Mouse (Mus musculus) midbrain, postnatal 0 days (tissue): ENCODE results near the gene a. TPM values are rescaled to one million over a fixed set of nuclear protein-coding genes. Genes with fewer than 3 reads are reported as not detected.

Source experiments
- ATAC-seq: fragments of 200-750 bp; cut with Nextera tagmentation; 2 replicates; pipeline ENCODE4 v1.8.0; 2017; ENCODE audit warnings: moderate number of reproducible peaks, mild to moderate bottlenecking, moderate TSS enrichment, moderate library complexity; ENCODE audit not compliant: low FRiP score
- DNase-seq: peaks from one replicate; pipeline ENCODE4 v3.0.0-alpha.2; 2015; ENCODE audit warnings: low spot score
- H3K27ac ChIP-seq: fragments of 300-500 bp; sonication (generic); 2 replicates; pipeline ENCODE4 v1.5.1; 2014; ENCODE audit warnings: low read depth, mild to moderate bottlenecking, low read length, mixed read lengths
- H3K27me3 ChIP-seq: fragments of 300-500 bp; sonication (generic); 2 replicates; pipeline ENCODE4 v1.6.1; 2014; ENCODE audit warnings: low read length, control low read depth, mixed read lengths; ENCODE audit not compliant: insufficient read depth
- H3K36me3 ChIP-seq: fragments of 300-500 bp; sonication (generic); 2 replicates; pipeline ENCODE4 v1.6.1; 2014; ENCODE audit warnings: low read length, control low read depth, mixed read lengths; ENCODE audit not compliant: insufficient read depth
- H3K4me1 ChIP-seq: fragments of 300-500 bp; sonication (generic); 2 replicates; pipeline ENCODE4 v1.6.1; 2014; ENCODE audit warnings: mild to moderate bottlenecking, control low read depth, antibody characterized with exemption, low read length, mixed read lengths; ENCODE audit not compliant: insufficient read depth
- H3K4me2 ChIP-seq: fragments of 300-500 bp; sonication (generic); 2 replicates; pipeline ENCODE4 v1.6.1; 2014; ENCODE audit warnings: low read depth, mild to moderate bottlenecking, low read length, mixed read lengths; ENCODE audit not compliant: poor library complexity, severe bottlenecking
- H3K4me3 ChIP-seq: fragments of 300-500 bp; sonication (generic); 2 replicates; pipeline ENCODE4 v1.5.1; 2014; ENCODE audit warnings: low read depth, mild to moderate bottlenecking, low read length, moderate library complexity
- H3K9ac ChIP-seq: fragments of 300-500 bp; sonication (generic); replicated peaks from 2 replicates; pipeline ENCODE4 v1.6.1; 2014; ENCODE audit warnings: mild to moderate bottlenecking, low read length, moderate library complexity, mixed read lengths; ENCODE audit not compliant: poor library complexity, severe bottlenecking
- H3K9me3 ChIP-seq: fragments of 300-500 bp; sonication (generic); 2 replicates; pipeline ENCODE4 v1.6.1; 2016; ENCODE audit warnings: low read length, control low read depth
- CTCF ChIP-seq: IDR thresholded peaks from 2 replicates; pipeline ENCODE4 v1.5.1; 2016; ENCODE audit warnings: antibody characterized with exemption, mild to moderate bottlenecking
- WGBS: fragments of 180-500 bp; shearing (Covaris S2); extraction: QIAGEN DNeasy Blood & Tissue Kit; methylation state at CpG from one replicate; pipeline ENCODE4 v1.1.7; 2014; 5-methylcytosine and 5-hydroxymethylcytosine counted together
- polyA plus RNA-seq: library from polyadenylated mRNA; unstranded; fragments of >200 nt; fragmentation: Nextera tagmentation; extraction: Ambion mirVana; gene quantifications from 2 replicates; pipeline ENCODE4 v1.2.1, GENCODE M21; 2015
- total RNA-seq: library from RNA; depleted of rRNA; stranded (reverse); fragments of >200 nt; gene quantifications from 2 replicates; pipeline ENCODE4 v1.2.3, GENCODE M21; 2014

The a gene
- total and polyA plus RNA-seq, 2 experiments from 2014 or later, result 1.1 TPM; not detected in 1

GRCm38 (mm10) chr2:155057361-155057760 is 266.2 kb downstream of the a start:
- Histone ChIP-seq H3K27me3 (no peaks in the 10 kb centered on the region), H3K9ac (no peak overlapping the region), H3K36me3 (peaks cover 14% of the 10 kb centered on the region; the same call in 1 of the 2 replicates), H3K4me2 (no peak overlapping the region), H3K9me3 (no peaks in the 10 kb centered on the region), H3K4me3 (no peak overlapping the region), H3K27ac (no peak overlapping the region), H3K4me1 (no peaks in the 10 kb centered on the region)
- TF ChIP-seq CTCF, result no peak
- DNase-seq (no peak), ATAC-seq (no peak)
- 77% methylated on average over 1 of the region's 1 CpGs for WGBS

- Histone ChIP-seq H3K9ac (no peak overlapping the region), H3K27ac (no peak overlapping the region), H3K36me3 (peaks cover 21% of the 10 kb centered on the region), H3K4me2 (no peak overlapping the region), H3K27me3 (no peaks in the 10 kb centered on the region), H3K4me3 (no peak overlapping the region), H3K4me1 (0 out of 2 replicates have a peak, but pooled peaks cover 7% of the 10 kb centered on the region), H3K9me3 (no peaks in the 10 kb centered on the region)
- whole genome bisulfite sequencing, result 91% methylated on average over 9 of the region's 9 CpGs
- DNase-seq (no peak), ATAC-seq (no peak)
- no peak for TF ChIP-seq CTCF
These were observed 279.8 kb downstream of the a start for GRCm38 (mm10) chr2:155071027-155071426.

- WGBS, result 84% methylated on average over 8 of the region's 8 CpGs
- no peak overlapping the region for H3K27ac ChIP-seq
- H3K36me3 ChIP-seq, result 0 out of 2 replicates have a peak, but pooled peaks cover 10% of the 10 kb centered on the region
- ATAC-seq, result no peak
- H3K4me2 ChIP-seq, result no peak overlapping the region
- no peak for TF ChIP-seq CTCF
- no peak overlapping the region for H3K4me3 ChIP-seq
- DNase-seq, result no peak
- H3K9ac ChIP-seq, result no peak overlapping the region
- H3K27me3 ChIP-seq, result no peaks in the 10 kb centered on the region
- 0 out of 2 replicates have a peak, but pooled peaks cover 7% of the 10 kb centered on the region for H3K4me1 ChIP-seq
- H3K9me3 ChIP-seq, result no peaks in the 10 kb centered on the region
These were observed 281.3 kb downstream of the a start for GRCm38 (mm10) chr2:155072353-155073145.

DNA sequence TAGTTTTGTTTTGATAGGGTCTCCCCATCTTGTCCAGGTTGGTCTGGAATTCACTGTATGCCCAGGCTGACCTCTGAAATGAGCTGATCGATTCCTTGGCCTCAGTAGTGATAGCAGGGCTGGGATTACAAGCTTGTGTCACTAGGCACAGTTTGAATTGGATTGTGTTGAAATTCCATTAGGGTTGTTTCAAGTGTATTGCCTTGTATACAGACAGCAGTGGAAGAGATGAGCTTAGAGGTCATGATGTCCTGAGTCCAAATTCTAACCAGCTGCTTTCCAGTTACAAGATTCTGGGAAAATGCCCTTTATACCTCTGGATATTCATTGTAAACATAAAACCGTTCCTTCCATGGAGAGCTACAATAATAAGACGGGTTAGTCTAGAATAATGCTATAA is 282.1 kb downstream of the a start:
- ATAC-seq (no peak), DNase-seq (no peak)
- H3K4me2 ChIP-seq, result peak overlapping the region; percentile 55
- no peak for TF ChIP-seq CTCF
- H3K4me1 ChIP-seq, result 0 out of 2 replicates have a peak, but pooled peaks cover 7% of the 10 kb centered on the region
- H3K9me3 ChIP-seq, result no peaks in the 10 kb centered on the region
- peak overlapping the region; percentile 67 for H3K27ac ChIP-seq
- H3K9ac ChIP-seq, result peak overlapping the region; percentile 58
- no peaks in the 10 kb centered on the region for H3K27me3 ChIP-seq
- H3K4me3 ChIP-seq, result peak overlapping the region; percentile 51
- WGBS, result 15% methylated on average over 3 of the region's 3 CpGs
- H3K36me3 ChIP-seq, result 0 out of 2 replicates have a peak, but pooled peaks cover 2% of the 10 kb centered on the region

DNA sequence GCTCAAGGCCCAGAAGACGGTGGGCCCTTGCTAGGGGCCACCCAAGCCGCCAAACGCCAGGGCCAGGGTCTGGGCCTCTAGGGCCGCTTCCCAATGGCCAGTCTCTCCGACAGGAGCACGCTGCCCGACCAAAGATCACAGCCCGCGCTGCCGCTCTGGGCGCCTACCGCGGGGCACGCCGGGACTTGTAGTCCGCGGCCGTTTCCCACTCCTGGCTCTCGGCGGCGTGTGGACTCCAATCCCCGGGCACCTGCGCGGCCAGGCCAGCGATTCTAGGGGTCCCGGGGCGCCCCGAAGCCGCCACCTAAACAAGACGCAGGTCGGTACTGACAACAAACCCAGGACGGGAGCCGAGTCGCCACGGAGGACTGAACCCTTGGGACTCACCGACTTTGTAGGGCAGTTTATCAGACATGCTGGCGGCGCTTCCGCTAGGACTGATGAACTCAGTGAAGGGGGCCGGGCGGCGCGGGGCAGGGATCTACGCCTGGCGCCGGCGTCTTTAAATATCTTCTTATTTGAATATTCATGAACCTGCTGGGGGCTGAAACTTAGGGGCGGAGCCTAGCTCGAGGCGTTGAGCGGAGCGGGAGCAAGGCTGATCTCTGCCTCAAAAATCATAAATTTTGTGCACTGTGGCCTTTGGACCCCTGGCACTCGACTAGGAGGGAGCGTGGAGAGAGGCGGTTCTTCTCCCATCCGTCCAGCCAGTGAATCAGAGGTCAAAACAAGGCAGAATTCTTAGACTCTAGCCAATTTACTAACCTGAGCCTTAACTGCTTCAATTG is 283.0 kb downstream of the a start, which contains the start of gene Ahcy:
Gene Ahcy, minus strand, starts transcription at position 520 of the 788 bp plus-strand sequence.
- ATAC-seq (peak; percentile 93), DNase-seq (peak; percentile 95)
- TF ChIP-seq CTCF, result no peak
- Histone ChIP-seq H3K27ac (peak within 1 kb of the TSS; percentile 67), H3K4me3 (peak within 1 kb of the TSS; percentile 51), H3K27me3 (no peaks in the 10 kb centered on the region), H3K4me1 (0 out of 2 replicates have a peak, but pooled peaks cover 7% of the 10 kb centered on the region), H3K36me3 (no peaks in the 10 kb centered on the region), H3K9me3 (no peaks in the 10 kb centered on the region), H3K9ac (peak within 1 kb of the TSS; percentile 58), H3K4me2 (peak within 1 kb of the TSS; percentile 55)
- WGBS, result under 1% methylated on average over 56 of the region's 56 CpGs
